In the genomic region with DNA sequence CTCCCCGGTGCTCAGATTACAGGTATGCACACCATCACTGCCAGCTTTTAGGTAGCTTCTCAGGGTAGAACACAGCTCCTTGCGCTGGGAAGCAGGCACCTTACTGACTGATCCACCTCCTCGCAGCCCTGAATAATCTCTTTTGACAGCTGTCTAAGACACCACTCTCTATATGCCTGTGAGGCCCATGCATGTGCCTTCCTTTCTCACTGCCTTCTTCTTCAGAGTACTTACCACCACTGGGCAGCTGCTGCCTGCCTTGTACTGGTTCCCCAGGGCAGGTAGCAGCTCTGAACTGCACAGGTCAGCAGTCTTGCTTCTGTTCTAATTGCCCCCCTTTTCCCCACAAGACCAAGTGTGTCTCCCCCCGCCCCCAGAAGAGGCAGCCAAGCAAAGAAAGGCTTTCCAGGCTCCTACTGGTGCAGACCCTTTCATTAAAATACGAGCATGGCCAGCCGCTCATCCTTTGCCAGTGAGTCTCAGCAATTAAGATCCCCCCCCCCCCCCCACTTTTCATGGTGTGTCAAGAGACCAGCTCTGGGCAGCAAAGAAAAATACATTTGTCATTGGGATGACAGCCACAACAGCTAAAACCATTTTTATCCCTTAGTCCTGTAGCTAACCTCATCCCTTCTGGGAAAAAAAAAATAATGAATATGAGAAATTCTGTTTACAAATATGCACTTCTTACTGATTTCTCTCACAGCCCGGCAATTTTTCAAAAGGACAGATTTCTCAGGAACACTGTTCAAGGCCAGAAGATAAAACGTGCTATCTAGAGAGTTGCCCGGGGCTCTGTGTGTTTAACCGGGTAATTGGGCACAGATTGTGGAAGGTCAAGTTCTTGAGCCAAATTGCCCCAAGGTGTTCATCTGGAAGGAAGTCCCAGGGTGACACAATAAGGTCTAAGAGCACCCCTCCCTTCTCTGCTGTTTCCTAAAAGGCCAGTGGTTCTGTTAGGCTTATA, we compare ENCODE assay signal across 13 mouse cellular contexts.
DNase-seq lines count a peak whose midpoint lies in the region; ATAC-seq lines count a peak whose summit lies in the region.
"Had no signal": no experiment of that assay in that cellular context is flagged by ENCODE, and none has a peak within 500 bp of the region (broad histone marks: within the 10 kb centered on the region; RNA-seq: fewer than 3 reads in every experiment).

No protein-coding gene starts in this region.

- H3K9ac ChIP-seq in kidney, embryonic 14.5 days (ENCODE audit: low read depth, low read length): no peak overlapping the region
- no peak overlapping the region for H3K9ac ChIP-seq in hindbrain, embryonic 14.5 days
- H3K9ac ChIP-seq in neural tube, embryonic 12.5 days: no peak overlapping the region
- H3K9ac ChIP-seq: embryonic facial prominence, embryonic 13.5 days; heart, embryonic 15.5 days had no signal

- H3K4me2 ChIP-seq in kidney, embryonic 14.5 days (replicated peaks; ENCODE audit: low read depth, low read length): no peak overlapping the region
- H3K4me2 ChIP-seq in hindbrain, embryonic 14.5 days (replicated peaks): no peak overlapping the region
- H3K4me2 ChIP-seq in neural tube, embryonic 12.5 days (replicated peaks): no peak overlapping the region
- H3K4me2 ChIP-seq: embryonic facial prominence, embryonic 13.5 days; heart, embryonic 15.5 days had no signal

- peak; percentile 15; the same call in 1 of the 2 replicates for ATAC-seq in kidney, embryonic 14.5 days (ENCODE audit: low FRiP score, low TSS enrichment)
- ATAC-seq in hindbrain, embryonic 14.5 days (ENCODE audit: low FRiP score): peak; percentile 73
- ATAC-seq in neural tube, embryonic 12.5 days (ENCODE audit: low FRiP score, low read depth): peak; percentile 46; the same call in 1 of the 2 replicates

- intact Hi-C loops in left cerebral cortex, postnatal 36 days (cut with DNase I): no loop called here

- H3K4me1 ChIP-seq in kidney, embryonic 14.5 days (ENCODE audit: control insufficient read depth, insufficient read depth, low read length): peaks cover 18% of the 10 kb centered on the region
- peaks cover 38% of the 10 kb centered on the region for H3K4me1 ChIP-seq in embryonic facial prominence, embryonic 10.5 days
- H3K4me1 ChIP-seq in hindbrain, embryonic 14.5 days (replicated peaks; ENCODE audit: control insufficient read depth, insufficient read depth, low read length): peaks cover 30% of the 10 kb centered on the region
- peaks cover 33% of the 10 kb centered on the region for H3K4me1 ChIP-seq in neural tube, embryonic 12.5 days

- no peaks in the 10 kb centered on the region for H3K27me3 ChIP-seq in kidney, embryonic 14.5 days (ENCODE audit: control insufficient read depth, insufficient read depth, low read length)
- H3K27me3 ChIP-seq in embryonic facial prominence, embryonic 10.5 days (replicated peaks; ENCODE audit: low read depth, poor library complexity, severe bottlenecking): peaks cover 31% of the 10 kb centered on the region; the same call in 1 of the 2 replicates
- H3K27me3 ChIP-seq in hindbrain, embryonic 14.5 days (ENCODE audit: control insufficient read depth, insufficient read depth, low read length): no peaks in the 10 kb centered on the region
- H3K27me3 ChIP-seq in neural tube, embryonic 12.5 days (replicated peaks): no peaks in the 10 kb centered on the region

- H3K27ac ChIP-seq in kidney, embryonic 14.5 days (ENCODE audit: low read depth, low read length): no peak overlapping the region
- no peak overlapping the region for H3K27ac ChIP-seq in embryonic facial prominence, embryonic 10.5 days (replicated peaks)
- peak overlapping the region; percentile 10; the same call in 1 of the 2 replicates for H3K27ac ChIP-seq in hindbrain, embryonic 14.5 days
- H3K27ac ChIP-seq in neural tube, embryonic 12.5 days: no peak overlapping the region
- H3K27ac ChIP-seq: embryonic facial prominence, embryonic 13.5 days; heart, embryonic 15.5 days had no signal

- no peak for DNase-seq in kidney, adult 11 months
- DNase-seq in embryonic facial prominence, embryonic 10.5 days (ENCODE audit: low spot score): peak; percentile 52
- no peak for DNase-seq in hindbrain, embryonic 14.5 days (ENCODE audit: low spot score)
- DNase-seq in left cerebral cortex, postnatal 36 days (ENCODE audit: low spot score in 2 of 2): no peak
- no peak for DNase-seq in urinary bladder, adult 2 months (ENCODE audit: low spot score)
- no peak for DNase-seq in gastrocnemius, adult 8-10 months (ENCODE audit: low spot score in 2 of 2)
- DNase-seq: gastrocnemius, postnatal 14 days; kidney, adult 9 months; layer of hippocampus, postnatal 36 days had no signal

- H3K9me3 ChIP-seq in kidney, embryonic 14.5 days (ENCODE audit: control insufficient read depth, low read length): no peaks in the 10 kb centered on the region
- H3K9me3 ChIP-seq in embryonic facial prominence, embryonic 10.5 days: no peaks in the 10 kb centered on the region
- H3K9me3 ChIP-seq in hindbrain, embryonic 14.5 days (ENCODE audit: control insufficient read depth, low read length): no peaks in the 10 kb centered on the region
- H3K9me3 ChIP-seq in neural tube, embryonic 12.5 days: no peaks in the 10 kb centered on the region
- H3K9me3 ChIP-seq: embryonic facial prominence, embryonic 13.5 days; heart, embryonic 15.5 days had no signal

- H3K36me3 ChIP-seq in kidney, embryonic 14.5 days (ENCODE audit: control insufficient read depth, insufficient read depth, low read length): no peaks in the 10 kb centered on the region
- H3K36me3 ChIP-seq in embryonic facial prominence, embryonic 10.5 days (replicated peaks): no peaks in the 10 kb centered on the region
- no peaks in the 10 kb centered on the region for H3K36me3 ChIP-seq in hindbrain, embryonic 14.5 days (replicated peaks; ENCODE audit: control insufficient read depth, insufficient read depth)
- H3K36me3 ChIP-seq in neural tube, embryonic 12.5 days: no peaks in the 10 kb centered on the region
- H3K36me3 ChIP-seq: embryonic facial prominence, embryonic 13.5 days; heart, embryonic 15.5 days had no signal

- H3K4me3 ChIP-seq in kidney, embryonic 14.5 days (ENCODE audit: low read length): no peak overlapping the region
- H3K4me3 ChIP-seq in embryonic facial prominence, embryonic 10.5 days: no peak overlapping the region
- H3K4me3 ChIP-seq in hindbrain, embryonic 14.5 days (replicated peaks; ENCODE audit: low read length): no peak overlapping the region
- H3K4me3 ChIP-seq in neural tube, embryonic 12.5 days: no peak overlapping the region
- H3K4me3 ChIP-seq: embryonic facial prominence, embryonic 13.5 days; heart, embryonic 15.5 days had no signal

- WGBS in kidney, embryonic 14.5 days: 36% methylated on average over 10 of the region's 10 CpGs
- 34% methylated on average over 10 of the region's 10 CpGs for WGBS in embryonic facial prominence, embryonic 10.5 days
- 34% methylated on average over 10 of the region's 10 CpGs for WGBS in hindbrain, embryonic 14.5 days
- 40% methylated on average over 10 of the region's 10 CpGs for WGBS in neural tube, embryonic 12.5 days

Comparison
In these comparisons a context has a peak if more than half of its experiments do, and no peak if none do; other contexts are left out.
1. ATAC-seq: peak in every context shown above with its lines; median percentile 73 in hindbrain, embryonic 14.5 days; 46 in neural tube, embryonic 12.5 days; 15 in kidney, embryonic 14.5 days.